Mouse (Mus musculus) gonadal fat pad, adult 2 months (tissue): ENCODE results near the gene Satb1. TPM values are rescaled to one million over a fixed set of nuclear protein-coding genes. Genes with fewer than 3 reads are reported as not detected.

Source experiments
- DNase-seq: peaks from one replicate; pipeline ENCODE4 v3.0.0-alpha.2; 2012; ENCODE audit warnings: low read depth
- polyA plus RNA-seq: library from polyadenylated mRNA; depleted of rRNA; stranded (reverse); fragments of >200 nt; gene quantifications from 2 replicates; pipeline ENCODE4 v1.2.3, GENCODE M21; 2012; rRNA removed

Gene Satb1
- 14.1 and 14.9 TPM in 2 replicates for polyA plus RNA-seq

DNA sequence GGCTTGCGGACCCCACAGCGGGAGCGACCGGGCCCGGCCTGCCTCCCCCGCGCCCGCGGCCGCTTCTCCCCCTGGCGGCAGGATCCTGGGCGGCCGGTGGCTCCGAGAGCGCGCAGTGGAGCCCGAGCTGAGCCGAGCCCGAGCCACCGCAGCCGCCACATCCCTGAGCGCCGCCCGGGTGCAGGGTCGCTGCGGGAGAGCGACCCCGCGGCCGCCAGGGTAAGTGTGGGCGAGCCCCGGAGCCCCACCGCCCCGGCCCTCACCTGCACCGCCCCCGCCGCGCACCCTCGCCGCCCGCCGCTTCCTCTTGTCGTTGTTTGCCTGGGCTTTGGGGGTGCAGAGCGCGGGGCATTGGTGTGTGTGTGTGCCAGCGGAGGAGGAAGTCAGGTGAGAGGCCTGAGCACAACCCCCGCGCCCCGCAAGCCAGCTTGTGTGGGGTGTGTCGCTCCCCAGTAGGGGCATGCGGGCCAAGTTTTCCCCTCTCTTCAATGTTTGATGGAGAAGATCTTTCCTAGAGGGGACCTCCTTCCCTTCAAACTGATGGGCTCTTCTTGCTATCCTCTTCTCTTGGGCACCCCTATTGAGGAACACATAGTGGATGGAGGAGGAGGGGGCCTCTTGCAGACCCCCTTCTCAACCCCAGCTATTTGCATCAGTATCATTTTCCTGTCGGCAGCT lies at the start of gene Satb1:
Satb1 (minus strand) TSS at position 391 of the 678 bp plus-strand sequence.
- DNase-seq = no peak

DNA sequence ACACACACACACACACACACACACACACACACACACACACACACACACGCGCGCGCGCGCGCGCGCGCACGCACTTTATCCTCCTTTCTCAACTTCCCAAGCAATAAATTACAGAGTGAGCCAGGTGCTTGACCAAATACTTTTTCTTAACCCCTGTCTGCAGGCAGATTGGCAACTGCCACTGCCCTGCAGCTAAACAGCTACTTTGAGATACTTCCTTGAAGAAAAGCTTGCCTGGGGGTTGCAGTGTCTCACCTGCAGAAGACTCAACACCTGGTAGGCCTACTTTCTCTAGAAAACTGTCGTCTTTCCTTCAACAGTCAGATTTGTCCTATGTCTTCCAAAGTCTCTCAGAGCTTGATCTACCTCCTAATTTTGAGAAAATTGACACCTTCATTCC lies 49.5 kb upstream of the Satb1 start:
- DNase-seq = no peak

DNA sequence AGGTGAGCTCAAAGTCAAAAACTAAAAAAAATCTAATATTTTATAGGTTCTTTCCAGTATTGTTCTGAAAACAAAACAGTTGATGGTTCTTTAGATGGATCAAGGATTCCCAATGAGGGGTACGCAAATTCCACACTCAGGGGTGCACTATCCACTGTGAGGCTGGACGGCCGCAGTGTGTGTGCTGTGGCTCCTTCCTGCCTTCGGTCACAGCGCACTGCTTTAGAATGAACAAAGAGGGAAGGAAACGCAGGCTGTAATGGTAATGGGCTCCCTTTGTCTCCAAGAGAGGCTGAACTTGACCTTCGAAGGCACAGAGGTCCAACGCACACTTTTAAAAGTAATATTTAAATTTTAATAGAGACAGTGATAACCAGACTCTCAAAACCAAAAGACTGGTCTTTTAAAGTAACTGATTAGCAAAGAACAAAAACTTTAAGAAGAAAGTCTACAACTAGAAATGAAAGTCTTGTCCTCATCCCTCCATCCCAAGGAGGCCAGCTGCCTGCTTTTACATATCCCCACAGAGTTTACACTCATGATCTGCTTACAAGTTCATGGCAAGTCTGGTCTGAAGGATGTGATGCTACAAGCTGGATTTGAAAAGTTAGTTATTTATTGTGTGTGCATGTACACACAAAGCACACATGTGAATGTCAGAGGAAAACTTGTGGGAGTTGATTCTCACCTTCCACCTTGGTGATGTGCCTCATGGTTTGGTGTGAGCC lies 48.0 kb upstream of the Satb1 start:
- no peak for DNase-seq

- no peak for DNase-seq
These were observed 47.1 kb upstream of the Satb1 start for GRCm38 (mm10) chr17:51880221-51880620.

GRCm38 (mm10) chr17:51879736-51880135 lies 46.6 kb upstream of the Satb1 start:
- no peak for DNase-seq

DNA sequence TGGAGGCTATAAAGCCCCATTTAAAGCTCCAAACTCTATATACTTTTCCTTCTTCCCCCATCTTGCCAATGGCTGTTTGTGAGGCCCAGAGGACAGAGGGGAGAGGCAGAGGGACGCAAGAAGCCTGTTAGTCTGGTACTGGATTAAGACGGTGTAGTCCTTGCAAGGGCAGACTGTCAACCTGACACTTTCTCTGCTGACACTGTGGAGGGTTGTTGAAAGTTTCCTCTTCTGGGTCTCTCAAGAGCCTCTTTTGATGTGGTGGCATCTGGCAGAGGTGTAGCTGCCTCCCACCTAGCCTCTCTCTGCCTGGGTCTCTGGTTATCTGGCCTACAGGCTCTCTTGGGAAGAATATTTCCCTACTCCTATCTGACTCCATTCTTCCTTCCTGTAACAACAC lies 46.1 kb upstream of the Satb1 start:
- DNase-seq = no peak

DNA sequence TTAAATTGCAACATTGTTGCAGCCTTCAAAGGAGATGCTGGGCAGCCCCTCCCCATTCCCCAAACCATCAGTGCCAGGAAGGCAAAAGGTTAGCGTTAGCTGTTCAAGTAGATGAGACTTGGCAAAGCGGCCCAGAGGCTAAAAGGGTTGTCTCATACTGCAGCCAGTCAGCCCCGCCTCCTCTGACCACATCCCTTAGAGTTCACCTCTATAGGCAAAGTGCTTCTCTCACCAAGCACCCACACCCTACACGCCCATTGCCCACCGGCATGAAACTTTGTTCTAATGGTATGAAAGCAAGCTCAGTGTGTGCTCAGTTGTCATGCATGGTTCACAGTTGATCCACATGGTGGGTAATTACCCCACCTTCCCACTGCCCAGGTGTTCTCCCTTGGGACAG lies 43.4 kb upstream of the Satb1 start:
- DNase-seq = no peak

- no peak for DNase-seq
These were observed 24.5 kb upstream of the Satb1 start for GRCm38 (mm10) chr17:51857616-51858015.

- no peak for DNase-seq
These were observed 23.2 kb upstream of the Satb1 start for GRCm38 (mm10) chr17:51856332-51856731.

DNA sequence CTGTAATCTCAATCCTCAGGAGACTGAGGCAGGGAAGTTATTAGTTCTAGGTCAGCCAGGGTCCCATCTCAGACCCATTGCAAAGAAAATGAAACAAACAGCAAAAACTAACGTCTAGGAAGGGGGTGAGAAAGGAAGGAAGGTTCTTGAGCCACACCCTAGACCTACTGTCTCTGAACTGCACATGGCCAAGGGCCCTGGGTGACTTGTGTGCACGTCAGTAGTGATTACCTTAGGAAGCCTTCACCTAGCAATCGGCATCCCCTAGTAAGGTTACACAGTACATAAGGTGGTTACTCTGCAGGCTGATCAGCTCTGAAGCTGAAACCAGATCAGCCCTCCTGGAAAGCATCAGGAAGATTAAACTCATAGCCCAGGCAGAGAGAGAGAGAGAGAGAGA lies 22.2 kb upstream of the Satb1 start:
- no peak for DNase-seq

GRCm38 (mm10) chr17:51853952-51854351 lies 20.9 kb upstream of the Satb1 start:
- no peak for DNase-seq

DNA sequence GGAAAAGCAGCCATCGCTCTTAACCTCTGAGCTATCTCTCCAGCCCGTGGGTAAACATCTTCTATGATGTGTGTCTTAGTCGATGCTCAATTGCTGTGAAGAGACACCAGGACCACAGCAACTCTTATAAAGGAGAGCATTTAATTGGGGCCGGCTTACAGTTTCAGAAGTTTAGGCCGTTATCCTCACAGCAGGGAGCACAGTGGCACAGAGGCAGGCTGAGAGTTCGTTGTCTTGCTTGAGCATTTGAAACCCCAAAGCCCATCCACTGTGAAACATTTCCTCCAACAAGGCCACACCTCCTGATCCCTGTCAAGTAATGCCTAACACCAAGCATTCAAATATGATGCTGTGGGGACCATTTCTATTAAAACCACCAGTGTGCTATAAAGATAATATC lies 7.5 kb upstream of the Satb1 start:
- no peak for DNase-seq

GRCm38 (mm10) chr17:51839484-51839883 lies 6.4 kb upstream of the Satb1 start:
- DNase-seq = no peak

GRCm38 (mm10) chr17:51836901-51837300 lies 3.8 kb upstream of the Satb1 start:
- no peak for DNase-seq

GRCm38 (mm10) chr17:51836243-51836642 lies 3.2 kb upstream of the Satb1 start:
- DNase-seq = no peak

- DNase-seq = no peak
These were observed 680 bp upstream of the Satb1 start for GRCm38 (mm10) chr17:51833578-51834361.

DNA sequence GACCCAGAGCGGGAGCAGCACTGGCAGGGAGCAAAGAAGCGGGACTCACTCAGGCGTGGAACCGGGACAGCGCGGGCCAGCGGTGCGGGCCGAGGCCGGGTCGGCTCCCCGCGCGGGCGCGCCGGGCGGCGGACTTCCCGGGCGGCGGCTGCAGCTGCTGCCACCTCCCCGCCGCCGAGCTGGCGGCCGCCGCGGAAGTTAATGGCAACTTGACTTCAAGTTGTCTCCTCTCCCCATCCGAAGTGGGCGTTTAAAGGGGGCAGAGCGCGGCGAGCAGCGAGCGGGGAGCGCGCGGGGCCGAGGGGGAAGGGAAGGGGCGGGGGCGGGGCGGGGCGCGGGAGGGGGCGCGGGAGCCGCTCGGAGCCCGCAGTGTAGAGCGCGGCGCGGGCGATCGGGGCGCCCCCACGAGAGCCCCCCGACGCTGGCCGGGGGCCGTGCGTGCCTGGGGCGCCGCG lies 642 bp downstream of the Satb1 start:
- no peak for DNase-seq

- DNase-seq = no peak
These were observed 1.2 kb downstream of the Satb1 start for GRCm38 (mm10) chr17:51831702-51832420.

- DNase-seq = no peak
These were observed 1.9 kb downstream of the Satb1 start for GRCm38 (mm10) chr17:51831121-51831701.

DNA sequence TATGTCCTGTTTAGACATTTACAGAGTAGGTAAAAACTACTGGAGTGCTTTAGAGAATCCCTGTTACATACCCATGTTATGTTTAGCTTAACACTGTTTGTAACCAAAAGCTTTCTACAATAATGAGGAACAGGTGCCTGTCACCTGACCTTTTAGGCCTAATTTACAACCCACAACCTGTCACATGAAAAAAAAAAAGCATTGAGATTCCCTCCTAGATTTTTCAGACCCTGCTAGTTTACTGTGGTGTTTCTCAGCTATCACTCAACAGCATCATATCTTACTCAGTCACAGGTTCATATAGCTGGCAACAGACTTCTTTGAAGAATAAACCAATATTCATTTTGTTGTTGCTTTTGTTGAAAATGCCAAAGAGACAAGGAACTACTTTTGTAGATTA lies 3.7 kb downstream of the Satb1 start:
- DNase-seq = no peak

GRCm38 (mm10) chr17:51827922-51828410 lies 5.1 kb downstream of the Satb1 start:
- DNase-seq = no peak
